Mouse (Mus musculus) lung, adult 2 months (tissue): Measurements from ENCODE around the gene Slc22a5.

Experiments
- CTCF ChIP-seq: fragments of 200-500 bp; IDR thresholded peaks from 2 replicates; pipeline ENCODE4 v1.5.1; 2011; ENCODE audit warnings: mild to moderate bottlenecking, low read length, control low read depth; ENCODE audit not compliant: insufficient read depth
- POLR2A ChIP-seq: fragments of 200-500 bp; IDR thresholded peaks from 2 replicates; pipeline ENCODE4 v1.6.1; 2011; ENCODE audit warnings: low read depth, mild to moderate bottlenecking, control low read depth, low read length, borderline replicate concordance; ENCODE audit errors: extremely low read depth

- no peak for TF ChIP-seq CTCF
- no peak for TF ChIP-seq POLR2A
Observed at GRCm38 (mm10) chr11:53841514-53841913, 49.9 kb downstream of the Slc22a5 start.
